Mouse (Mus musculus): ENCODE results near the gene Ssbp4. TPM values are rescaled to one million over a fixed set of nuclear protein-coding genes. Genes with fewer than 3 reads are reported as not detected.

Ssbp4 gene
- 134 and 161 TPM in 2 replicates for polyA plus RNA-seq (2021; fragmentation: Nextera tagmentation)
- long read RNA-seq, experiment 1, transcript Ssbp4-201 (17 exons, 1,475 nt) = major isoform, 111 of 189 reads
- long read RNA-seq, experiment 1, partial matches to known transcripts = 12 of 189 reads
- long read RNA-seq, experiment 1, other reads (novel, unspliced or antisense) = 66 of 189 reads
- long read RNA-seq, experiment 2, transcript Ssbp4-201 (17 exons, 1,475 nt) = major isoform, 101 of 528 reads
- long read RNA-seq, experiment 2, partial matches to known transcripts = 4 of 528 reads
- long read RNA-seq, experiment 2, other reads (novel, unspliced or antisense) = 423 of 528 reads

DNA sequence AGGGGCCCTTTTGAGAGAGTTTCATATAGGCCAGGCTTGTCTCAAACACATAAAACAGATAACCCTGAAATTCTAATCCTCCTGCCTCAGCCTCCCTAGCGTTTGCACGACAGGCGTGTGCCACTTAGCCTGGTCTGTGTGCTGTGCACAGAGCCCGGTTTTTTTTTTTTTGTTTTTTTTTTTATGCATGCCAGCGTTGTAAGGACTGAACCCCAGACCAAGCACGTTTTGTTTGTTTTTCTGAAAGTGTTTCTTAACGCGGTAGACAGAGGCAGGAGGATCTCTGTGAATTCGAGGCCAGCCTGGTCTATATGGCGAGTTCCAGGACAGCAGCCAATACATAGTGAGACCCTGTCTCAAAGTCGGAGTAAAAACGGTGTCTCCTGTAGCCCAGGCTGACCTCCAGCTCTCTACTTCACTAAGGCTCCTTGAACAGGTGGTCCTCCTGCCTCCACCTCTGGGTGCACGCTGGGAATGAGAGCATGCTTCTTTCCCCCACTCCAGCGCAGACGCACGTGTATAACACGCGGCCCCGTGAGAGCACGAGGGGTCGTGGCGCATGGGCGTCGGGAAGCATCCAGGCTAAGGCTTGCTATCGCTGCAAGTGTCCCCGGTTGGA, at the start of gene Ssbp4:
Ssbp4 (minus strand) TSS at position 124 of the 619 bp plus-strand sequence.

DNA sequence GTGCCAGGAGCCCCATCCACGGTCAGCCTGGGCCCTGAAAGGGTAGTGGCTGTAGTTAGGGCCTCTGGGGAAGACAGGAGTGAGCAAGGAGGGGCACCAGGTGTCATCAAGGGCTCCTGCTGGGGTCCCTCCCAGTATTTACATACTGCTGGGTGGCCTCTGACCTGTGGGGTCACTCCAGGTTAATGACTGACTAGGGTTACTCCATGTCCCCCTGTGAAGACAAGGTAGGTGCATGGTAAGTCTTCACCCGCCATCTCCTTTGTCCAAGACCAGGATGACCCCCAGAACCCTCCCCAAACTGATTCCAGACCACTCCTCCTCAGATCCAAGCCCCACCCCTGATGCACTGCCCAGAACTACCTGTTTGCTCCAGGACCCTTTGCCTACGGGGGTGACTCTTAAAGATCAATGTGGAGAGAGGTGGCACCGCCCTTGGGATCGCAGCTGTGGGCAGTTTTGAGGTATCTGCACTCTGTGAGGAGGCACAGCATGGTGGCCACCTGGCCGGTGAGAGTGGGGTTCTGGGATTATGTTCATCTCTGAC, 23.7 kb upstream of the Ssbp4 start, which contains the start of gene Gdf15:
Gdf15 (minus strand) TSS at position 111 of the 547 bp plus-strand sequence.

DNA sequence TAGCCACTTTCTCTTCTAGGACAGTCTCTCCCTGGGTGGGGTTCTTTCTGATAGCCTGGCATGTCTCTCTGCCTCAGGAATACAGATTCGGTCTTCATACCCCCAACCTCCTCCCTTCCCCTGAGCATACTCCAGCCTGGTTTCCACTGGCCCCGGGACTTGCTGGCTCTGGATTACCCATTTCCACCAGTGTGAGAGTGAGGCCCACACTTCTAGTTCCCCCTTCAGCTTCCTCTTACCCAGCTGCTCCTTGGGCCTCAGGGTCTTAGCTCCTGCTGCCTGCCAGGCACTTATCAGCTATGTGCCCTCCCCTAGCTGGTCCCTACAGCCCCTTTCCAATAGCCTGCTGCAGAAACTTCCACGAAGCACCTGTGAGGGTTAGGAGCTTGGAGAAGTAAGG, 7.2 kb upstream of the Ssbp4 start, which contains the start of gene Lrrc25:
Lrrc25 (plus strand) TSS at position 262 of the 400 bp plus-strand sequence.

DNA sequence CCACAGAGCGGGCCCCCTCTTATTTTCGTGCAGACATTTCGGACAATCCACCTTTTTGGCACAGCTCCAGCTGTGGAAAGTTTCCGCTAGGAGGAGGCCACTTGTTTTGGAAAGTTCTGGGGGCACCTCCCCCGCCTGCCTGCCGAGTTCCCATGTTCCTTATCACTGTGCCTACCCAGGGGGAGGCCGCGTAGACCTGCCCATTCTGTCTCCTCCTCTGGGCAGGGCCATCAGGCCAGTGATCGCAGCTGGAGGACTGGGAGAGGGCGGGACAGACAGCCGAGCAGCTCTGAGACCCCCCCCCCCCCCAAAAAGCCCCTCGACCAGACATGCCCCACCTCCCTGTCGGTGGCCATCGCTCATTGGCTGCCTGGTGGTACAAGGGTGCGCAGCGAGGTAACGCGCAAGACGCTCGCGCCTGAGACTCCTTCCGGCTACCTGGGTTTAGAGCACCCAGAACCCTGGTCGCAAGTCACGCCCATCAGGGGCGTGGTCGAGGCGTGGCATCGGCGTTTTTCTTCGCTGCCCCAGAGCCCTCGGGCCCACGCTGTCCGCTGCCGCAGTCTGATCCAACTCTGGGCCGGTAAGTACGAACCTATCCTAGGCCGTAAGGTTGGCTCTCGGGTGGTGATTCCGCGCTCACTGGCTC, 14.6 kb downstream of the Ssbp4 start, which contains the start of gene Isyna1:
Isyna1 (plus strand) TSS at position 413 of the 649 bp plus-strand sequence.

Other genes starting within 250 kb of the Ssbp4 start
- 0.44 TPM in 1 of 2 replicates, not detected in the other for gene Comp, start 235.3 kb downstream of the Ssbp4 start, polyA plus RNA-seq (2021; fragmentation: Nextera tagmentation)
- 113 and 155 TPM in 2 replicates for gene Crtc1, start 169.3 kb downstream of the Ssbp4 start, polyA plus RNA-seq (2021; fragmentation: Nextera tagmentation)
- 38.9 and 40.2 TPM in 2 replicates for gene Klhl26, start 131.9 kb downstream of the Ssbp4 start, polyA plus RNA-seq (2021; fragmentation: Nextera tagmentation)
- 591 and 736 TPM in 2 replicates for gene Tmem59l, start 121.5 kb downstream of the Ssbp4 start, polyA plus RNA-seq (2021; fragmentation: Nextera tagmentation)
- 9.9 and 12.1 TPM in 2 replicates for gene Crlf1, start 115.7 kb downstream of the Ssbp4 start, polyA plus RNA-seq (2021; fragmentation: Nextera tagmentation)
- 265 and 282 TPM in 2 replicates for gene Rex1bd, start 102.1 kb downstream of the Ssbp4 start, polyA plus RNA-seq (2021; fragmentation: Nextera tagmentation)
- gene Uba52, start 98.1 kb downstream of the Ssbp4 start, polyA plus RNA-seq (2021; fragmentation: Nextera tagmentation) = 5,013 and 5,525 TPM in 2 replicates
- 325 and 337 TPM in 2 replicates for gene Fkbp8, start 81.1 kb downstream of the Ssbp4 start, polyA plus RNA-seq (2021; fragmentation: Nextera tagmentation)
- gene Kxd1, start 80.9 kb downstream of the Ssbp4 start, polyA plus RNA-seq (2021; fragmentation: Nextera tagmentation) = 62.6 and 69.8 TPM in 2 replicates
- gene Ell, start 69.4 kb downstream of the Ssbp4 start, polyA plus RNA-seq (2021; fragmentation: Nextera tagmentation) = 5.2 and 5.7 TPM in 2 replicates
- 35.8 and 42.8 TPM in 2 replicates for gene Isyna1, start 14.5 kb downstream of the Ssbp4 start, polyA plus RNA-seq (2021; fragmentation: Nextera tagmentation)
- gene Lrrc25, start 7.3 kb upstream of the Ssbp4 start, polyA plus RNA-seq (2021; fragmentation: Nextera tagmentation) = 0.85 and 1.1 TPM in 2 replicates
- gene Gdf15, start 23.6 kb upstream of the Ssbp4 start, polyA plus RNA-seq (2021; fragmentation: Nextera tagmentation) = 0.84 TPM in 1 of 2 replicates, not detected in the other
- 16.0 and 19.4 TPM in 2 replicates for gene Pgpep1, start 51.5 kb upstream of the Ssbp4 start, polyA plus RNA-seq (2021; fragmentation: Nextera tagmentation)
- gene Lsm4, start 64.4 kb upstream of the Ssbp4 start, polyA plus RNA-seq (2021; fragmentation: Nextera tagmentation) = 247 and 266 TPM in 2 replicates
- gene Jund, start 90.1 kb upstream of the Ssbp4 start, polyA plus RNA-seq (2021; fragmentation: Nextera tagmentation) = 6.2 and 8.7 TPM in 2 replicates
- 0.05 TPM in 1 of 2 replicates, not detected in the other for gene Iqcn, start 94.6 kb upstream of the Ssbp4 start, polyA plus RNA-seq (2021; fragmentation: Nextera tagmentation)
- gene Gm3336, start 109.7 kb upstream of the Ssbp4 start, polyA plus RNA-seq (2021; fragmentation: Nextera tagmentation) = not detected in 2 replicates
- 0.05 and 0.30 TPM in 2 replicates for gene Pde4c, start 114.8 kb upstream of the Ssbp4 start, polyA plus RNA-seq (2021; fragmentation: Nextera tagmentation)
- gene Rab3a, start 145.8 kb upstream of the Ssbp4 start, polyA plus RNA-seq (2021; fragmentation: Nextera tagmentation) = 868 and 977 TPM in 2 replicates
- gene Mpv17l2, start 152.1 kb upstream of the Ssbp4 start, polyA plus RNA-seq (2021; fragmentation: Nextera tagmentation) = 115 and 124 TPM in 2 replicates
- 97.6 and 107 TPM in 2 replicates for gene Pik3r2, start 167.8 kb upstream of the Ssbp4 start, polyA plus RNA-seq (2021; fragmentation: Nextera tagmentation)
- gene Mast3, start 196.2 kb upstream of the Ssbp4 start, polyA plus RNA-seq (2021; fragmentation: Nextera tagmentation) = 109 and 146 TPM in 2 replicates
- gene Il12rb1, start 199.6 kb upstream of the Ssbp4 start, polyA plus RNA-seq (2021; fragmentation: Nextera tagmentation) = 0.10 and 0.21 TPM in 2 replicates
- 8.8 and 12.2 TPM in 2 replicates for gene Arrdc2, start 230.8 kb upstream of the Ssbp4 start, polyA plus RNA-seq (2021; fragmentation: Nextera tagmentation)

Data from layer of hippocampus, adult 6 months (tissue).